Mouse (Mus musculus) T-helper 2 cell (primary cell): Measurements from ENCODE around the gene Caskin2.
"Not testable (repeated sequence)": the region's sequence is repeated elsewhere in the genome, so short reads cannot be mapped to it uniquely, and the experiment has no call there.

ENCODE experiments used
- in situ Hi-C: fragments of 300-600 bp; cut with MboI, MseI; formaldehyde crosslinking; loops from one replicate; pipeline ENCODE4 v1.15.1; 2025; ENCODE audit warnings: high pct_unique_total_duplicates

Caskin2 gene

GRCm38 (mm10) chr11:115813507-115814296, at the start of gene Caskin2:
TSS of gene Caskin2 (minus strand) at chr11:115813639.
- in situ Hi-C loops, result loop anchor here (5.0 kb wide), 1 partner anchor 91 kb away; no protein-coding TSS in a partner anchor

DNA sequence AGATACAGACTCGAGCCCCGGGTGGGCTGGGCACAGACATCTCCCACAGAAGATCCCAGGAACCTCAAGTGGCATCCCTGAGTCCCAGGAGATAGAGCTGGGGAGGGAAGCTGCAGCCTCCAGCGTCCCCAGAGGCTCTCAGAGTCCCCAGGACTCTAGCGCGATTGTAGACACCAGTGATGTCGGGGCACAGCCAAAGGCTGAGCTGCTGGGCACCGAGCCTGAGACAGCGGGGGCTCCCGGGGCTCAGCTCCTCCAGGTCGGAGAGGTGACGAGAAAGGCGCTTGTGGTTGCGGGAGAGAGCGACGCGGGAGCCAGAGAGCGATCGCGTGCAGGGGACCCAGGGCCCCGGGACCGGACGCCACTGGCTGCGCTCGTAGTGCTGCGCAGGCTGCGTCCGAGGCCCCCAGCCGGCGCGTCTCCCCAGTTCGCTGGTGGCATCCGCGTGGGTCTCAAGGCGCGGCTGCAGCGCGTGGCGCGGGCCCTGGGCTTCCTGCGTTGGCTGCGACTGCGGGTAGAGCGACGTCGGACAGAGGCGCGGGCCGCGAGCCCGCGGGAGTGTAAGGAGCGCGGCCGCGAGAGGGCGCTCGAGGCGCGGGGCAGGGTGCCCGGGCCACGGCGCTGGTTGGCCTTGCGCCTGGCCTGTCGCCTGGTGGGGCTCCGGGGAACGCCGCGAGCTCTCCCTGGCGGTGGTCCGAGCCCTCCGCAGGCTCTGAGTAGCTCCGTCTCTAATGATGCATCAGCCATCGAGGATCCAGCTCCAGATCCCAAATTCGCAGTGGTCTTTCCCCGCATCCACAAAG, 45.9 kb upstream of the Caskin2 start:
- in situ Hi-C loops, result no loop called here

DNA sequence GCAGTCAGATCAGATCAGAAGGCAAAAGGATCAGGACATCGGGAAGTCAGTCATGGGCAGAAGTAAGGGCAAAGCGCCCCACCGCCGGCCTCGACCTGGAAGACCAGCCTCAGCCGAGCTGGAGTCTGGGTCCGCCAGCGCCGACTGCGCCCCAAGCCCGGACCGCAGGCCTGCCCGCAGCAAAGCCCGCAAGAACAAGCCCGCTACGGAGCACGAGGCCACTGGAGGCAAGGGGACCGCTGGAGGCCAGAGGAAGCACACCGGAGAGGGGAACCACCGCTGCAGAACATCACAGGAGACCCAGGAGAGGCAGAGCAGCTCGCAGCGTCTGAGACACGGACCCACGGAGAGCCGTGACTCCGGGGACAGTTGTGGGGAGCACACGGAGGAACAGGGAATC, 44.9 kb upstream of the Caskin2 start, which contains the start of gene Myo15b:
Gene Myo15b, plus strand, starts transcription at position 53 of the 400 bp plus-strand sequence.
- in situ Hi-C loops, result no loop called here

GRCm38 (mm10) chr11:115857936-115858335, 44.5 kb upstream of the Caskin2 start:
- in situ Hi-C loops, result no loop called here

GRCm38 (mm10) chr11:115857146-115857545, 43.7 kb upstream of the Caskin2 start:
- in situ Hi-C loops, result not testable (repeated sequence)

DNA sequence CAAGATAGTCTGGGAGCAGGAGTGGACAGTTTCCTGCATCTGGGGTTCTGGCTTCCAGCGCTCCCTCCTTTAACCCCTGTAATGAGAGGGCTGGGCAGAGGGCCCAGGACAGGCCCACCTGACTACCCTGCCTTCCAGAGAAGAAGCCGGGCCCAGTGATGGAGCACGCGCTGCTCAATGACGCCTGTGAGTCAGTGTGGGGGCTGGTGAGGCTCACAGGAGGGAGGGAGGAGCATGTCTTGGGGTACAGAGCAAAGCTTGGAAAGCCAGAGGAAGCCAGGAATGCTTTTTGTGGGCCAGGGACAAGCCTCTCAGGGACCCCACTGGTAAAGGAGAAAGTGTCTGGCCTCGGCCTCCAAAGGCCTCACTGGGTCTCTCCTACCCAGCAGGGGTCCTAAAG, 41.2 kb upstream of the Caskin2 start:
- in situ Hi-C loops, result no loop called here

- in situ Hi-C loops, result no loop called here
These were observed 32.4 kb upstream of the Caskin2 start for GRCm38 (mm10) chr11:115845819-115846218.

DNA sequence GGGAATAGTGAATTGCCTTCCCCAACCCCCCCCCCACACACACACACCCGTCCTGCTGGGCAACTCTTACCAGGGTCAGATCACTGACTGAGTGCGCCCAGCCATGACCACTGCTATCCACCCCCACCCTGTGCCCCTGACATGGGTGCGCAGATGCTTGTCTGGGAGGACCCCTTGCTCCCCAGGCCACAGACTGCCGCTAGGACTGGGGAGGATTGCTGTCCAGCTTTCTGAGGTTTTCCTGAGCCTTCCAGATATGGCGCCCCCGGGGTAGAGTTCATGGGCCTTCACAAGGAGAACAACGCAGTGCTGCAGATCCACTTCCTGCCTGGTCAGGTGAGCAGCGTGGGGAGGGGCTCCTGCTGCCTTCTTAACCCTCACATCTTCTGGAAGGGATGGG, 30.8 kb upstream of the Caskin2 start:
- in situ Hi-C loops, result no loop called here

- in situ Hi-C loops, result no loop called here
These were observed 30.4 kb upstream of the Caskin2 start for GRCm38 (mm10) chr11:115843891-115844239.

DNA sequence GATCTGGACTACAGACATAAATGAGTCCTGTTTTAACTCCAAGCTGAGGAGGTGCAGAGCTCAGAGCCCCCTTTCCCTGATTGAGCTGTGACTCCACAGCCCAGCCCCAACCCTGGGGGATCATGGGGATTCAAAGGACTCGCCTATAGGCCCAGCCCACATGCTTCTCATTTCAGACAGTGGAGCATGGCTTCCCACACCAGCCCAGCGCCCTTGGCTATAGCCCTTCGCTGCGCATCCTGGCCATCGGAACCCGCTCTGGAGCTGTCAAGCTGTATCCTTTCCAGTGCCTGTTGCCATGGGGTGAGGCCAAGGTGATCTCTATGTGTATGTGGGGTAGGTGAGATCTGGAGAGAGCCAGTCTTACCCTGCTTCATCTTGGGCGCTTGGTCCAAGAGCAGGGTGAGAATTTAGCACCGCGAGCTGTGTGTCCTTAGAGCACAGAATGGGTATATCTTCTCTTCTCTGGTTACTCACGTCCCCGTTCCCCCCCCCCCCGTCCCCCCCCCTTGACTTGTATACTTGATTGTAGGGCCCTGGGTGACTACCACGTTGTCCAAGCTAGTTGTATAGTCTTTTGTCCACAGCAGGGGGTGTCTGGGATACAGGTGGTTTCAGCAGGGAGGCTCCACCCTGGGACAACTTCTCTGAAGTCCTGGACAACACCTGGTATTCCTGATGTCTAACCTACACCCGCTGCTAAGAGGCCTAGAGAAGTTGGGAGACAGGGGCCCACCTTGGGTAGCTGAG, 29.9 kb upstream of the Caskin2 start:
- in situ Hi-C loops, result no loop called here

GRCm38 (mm10) chr11:115841961-115842550, 28.6 kb upstream of the Caskin2 start:
- in situ Hi-C loops, result no loop called here

DNA sequence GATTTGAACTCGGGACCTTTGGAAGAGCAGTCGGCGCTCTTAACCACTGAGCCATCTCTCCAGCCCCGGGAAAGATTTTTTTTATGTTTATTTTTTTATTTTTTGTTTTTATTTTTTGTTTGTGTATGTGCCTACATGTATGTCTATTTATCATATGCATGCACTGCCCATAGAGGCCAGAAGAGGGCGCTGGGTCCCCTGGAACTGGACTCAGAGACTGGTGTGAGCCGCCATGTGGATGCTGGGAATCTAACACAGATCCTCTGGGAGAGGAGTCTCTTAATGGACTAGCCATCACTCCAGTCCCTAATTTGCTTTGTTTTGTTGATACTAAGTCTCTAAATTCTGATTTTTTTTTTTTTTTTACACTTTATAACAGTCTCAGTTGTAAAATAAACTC, 27.6 kb upstream of the Caskin2 start:
- in situ Hi-C loops, result no loop called here

- in situ Hi-C loops, result no loop called here
These were observed 26.3 kb upstream of the Caskin2 start for GRCm38 (mm10) chr11:115839732-115840131.

DNA sequence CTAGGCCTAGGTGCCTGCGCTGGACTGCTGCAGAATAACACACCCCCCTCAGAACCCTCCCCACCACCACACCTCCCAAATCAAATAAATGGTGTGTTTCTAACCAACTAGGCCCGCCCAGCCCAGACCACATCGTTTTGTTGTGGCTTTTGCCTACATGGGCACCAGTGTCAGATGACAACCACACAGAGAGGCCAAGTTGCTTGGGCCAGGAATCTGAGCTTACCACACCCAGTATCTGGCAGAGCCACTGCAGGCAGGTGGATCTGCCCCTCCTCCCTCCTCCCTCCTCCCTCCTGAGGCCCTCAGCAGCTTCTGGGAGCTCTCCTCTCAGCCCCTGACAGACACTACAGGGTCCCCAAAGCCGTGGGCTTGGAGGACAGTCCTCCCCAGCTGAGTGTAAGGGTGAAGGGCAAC, 25.5 kb upstream of the Caskin2 start:
- in situ Hi-C loops, result no loop called here

- in situ Hi-C loops, result no loop called here
These were observed 24.3 kb upstream of the Caskin2 start for GRCm38 (mm10) chr11:115837606-115838345.

GRCm38 (mm10) chr11:115836656-115837395, 23.4 kb upstream of the Caskin2 start:
- in situ Hi-C loops, result no loop called here

DNA sequence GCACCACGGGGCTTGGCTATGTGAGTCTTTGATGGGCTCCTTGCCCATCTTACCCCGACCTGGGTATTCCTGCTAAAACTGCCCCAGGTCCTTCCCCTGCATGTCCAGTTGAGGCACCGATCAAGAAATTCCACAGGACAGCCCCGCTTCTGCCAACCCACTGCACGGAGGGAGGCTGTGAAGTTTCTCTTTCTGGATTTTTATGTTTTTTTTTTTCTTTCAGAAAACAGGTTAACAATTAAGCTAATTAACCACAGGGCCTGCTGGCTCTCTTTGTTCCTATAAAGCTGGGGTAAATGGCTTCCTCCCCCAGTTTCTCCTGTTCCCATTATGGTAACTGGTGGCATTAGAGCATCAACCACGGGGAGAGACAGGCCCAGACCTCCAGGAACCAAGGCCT, 20.6 kb upstream of the Caskin2 start:
- in situ Hi-C loops, result no loop called here

- in situ Hi-C loops, result no loop called here
These were observed 19.6 kb upstream of the Caskin2 start for GRCm38 (mm10) chr11:115833021-115833513.

- in situ Hi-C loops, result no loop called here
These were observed 19.1 kb upstream of the Caskin2 start for GRCm38 (mm10) chr11:115832523-115832922.

DNA sequence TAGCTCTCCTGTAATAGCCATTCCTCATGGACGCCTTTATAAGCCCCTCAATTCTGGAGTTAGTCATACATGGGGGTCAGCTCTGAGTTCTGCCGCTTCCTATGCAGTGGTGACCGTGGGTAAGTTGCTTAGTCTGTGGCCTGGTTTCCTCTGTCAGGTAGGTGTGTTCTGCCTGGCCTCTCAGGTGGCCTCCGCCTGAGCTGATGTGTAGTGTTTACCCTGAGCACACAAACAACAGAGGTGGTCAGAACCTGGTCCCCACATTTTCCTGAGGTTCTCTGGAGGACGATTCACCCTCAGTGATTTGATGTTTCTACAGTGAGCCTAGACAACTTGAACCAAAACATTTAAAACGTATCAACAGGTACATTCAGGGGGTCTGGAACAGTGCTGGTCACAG, 18.6 kb upstream of the Caskin2 start:
- in situ Hi-C loops, result no loop called here
